Mouse (Mus musculus) WW6 (cell line): Measurements from ENCODE around the gene Cars2.
"Not testable (repeated sequence)": the region's sequence is repeated elsewhere in the genome, so short reads cannot be mapped to it uniquely, and the experiment has no call there.

ENCODE experiments used
- DNase-seq: peaks from one replicate; pipeline ENCODE4 v3.0.0-alpha.2; 2013; ENCODE audit warnings: low read depth, low spot score

Cars2 gene

GRCm38 (mm10) chr8:11475876-11476275 is 74.7 kb downstream of the Cars2 start:
- DNase-seq, result no peak

- no peak for DNase-seq
Measured at GRCm38 (mm10) chr8:11475397-11475796, 75.2 kb downstream of the Cars2 start.

- DNase-seq, result no peak
Measured at GRCm38 (mm10) chr8:11473072-11473471, 77.5 kb downstream of the Cars2 start.

- DNase-seq, result no peak
Measured at GRCm38 (mm10) chr8:11471309-11471708, 79.3 kb downstream of the Cars2 start.

- no peak for DNase-seq
Measured at GRCm38 (mm10) chr8:11470694-11471093, 79.9 kb downstream of the Cars2 start.

GRCm38 (mm10) chr8:11469095-11469494 is 81.5 kb downstream of the Cars2 start:
- DNase-seq, result no peak

GRCm38 (mm10) chr8:11466528-11466927 is 84.1 kb downstream of the Cars2 start:
- DNase-seq, result not testable (repeated sequence)

GRCm38 (mm10) chr8:11465619-11466018 is 85.0 kb downstream of the Cars2 start:
- no peak for DNase-seq

GRCm38 (mm10) chr8:11464707-11464964 is 85.9 kb downstream of the Cars2 start:
- no peak for DNase-seq
